Mouse (Mus musculus): Measurements from ENCODE around the gene Polh. TPM values are rescaled to one million over a fixed set of nuclear protein-coding genes. Genes with fewer than 3 reads are reported as not detected.
A peak's percentile ranks its signal among the peaks of the same experiment; 100 is the strongest.

Gene Polh
- total and polyA plus RNA-seq, 3 experiments = 22.2 to 30.8 TPM; not detected in 1

GRCm38 (mm10) chr17:46162951-46163421 lies 39.5 kb downstream of the Polh start (continued):
- TF ChIP-seq TAL1 (IDR thresholded peaks at IDR 0.05; ENCODE audit: low read length) (no peak), UBTF (IDR thresholded peaks at IDR 0.05; ENCODE audit: borderline replicate concordance, insufficient read depth, low read depth, low read length) (no peak), POLR2A (IDR thresholded peaks at IDR 0.05; ENCODE audit: control insufficient read depth in 1 of 2, insufficient read depth in 1 of 2, low read depth in 1 of 2, low read length in 2 of 2, poor library complexity in 1 of 2) (no peak), KAT2A (conservative IDR thresholded peaks at IDR 0.05; ENCODE audit: low read depth, low read length) (peak; percentile 7; the same call in 1 of the 2 replicates), CHD2 (IDR thresholded peaks at IDR 0.05; ENCODE audit: low read length) (no peak), MXI1 (IDR thresholded peaks at IDR 0.05; ENCODE audit: low read depth, low read length) (peak; percentile 29; the same call in 1 of the 2 replicates), EP300 (IDR thresholded peaks at IDR 0.05; ENCODE audit: low read depth in 1 of 2, low read length in 2 of 2) (peak in 1 of 2 experiments; percentile 62; a peak in 3 of 4 replicates), NELFE (IDR thresholded peaks at IDR 0.05; ENCODE audit: low read depth, low read length) (no peak), JUND (IDR thresholded peaks at IDR 0.05; ENCODE audit: low read depth, low read length) (no peak), MAX (IDR thresholded peaks at IDR 0.05; ENCODE audit: low read length) (peak; percentile 50; the same call in 1 of the 2 replicates), USF1 (IDR thresholded peaks at IDR 0.05; ENCODE audit: low read depth, low read length) (no peak), USF2 (IDR thresholded peaks at IDR 0.05; ENCODE audit: borderline replicate concordance in 1 of 2, insufficient read depth in 1 of 2, low read depth in 1 of 2, low read length in 2 of 2) (no peak), MAZ (IDR thresholded peaks at IDR 0.05; ENCODE audit: low read depth, low read length) (peak; percentile 59; the same call in 1 of the 2 replicates), ETS1 (IDR thresholded peaks at IDR 0.05; ENCODE audit: low read depth, low read length) (peak; percentile 98)

- Histone ChIP-seq H3K4me3 (ENCODE audit: control insufficient read depth in 1 of 2, insufficient read depth in 1 of 2, low read depth in 2 of 2, low read length in 2 of 2) (peak overlapping the region; percentile 44 to 84), H3K27me3 (ENCODE audit: control insufficient read depth in 1 of 2, insufficient read depth in 2 of 2, low read length in 2 of 2) (no peaks in the 10 kb centered on the region), H3K9ac (ENCODE audit: control insufficient read depth, low read depth, low read length, poor library complexity, severe bottlenecking) (peak overlapping the region; percentile 57), H3K36me3 (ENCODE audit: control insufficient read depth in 1 of 2, insufficient read depth in 2 of 2, low read length in 2 of 2) (peaks cover 0 to 20% of the 10 kb centered on the region in 2 experiments; a peak in 3 of 4 replicates), H3K79me2 (ENCODE audit: control insufficient read depth, insufficient read depth, low read length, poor library complexity) (peaks cover 9% of the 10 kb centered on the region), H3K9me3 (replicated peaks; ENCODE audit: insufficient read depth, low read length) (no peaks in the 10 kb centered on the region), H3K27ac (ENCODE audit: control insufficient read depth, low read depth, low read length) (peak overlapping the region; percentile 76), H3K4me1 (ENCODE audit: control insufficient read depth in 1 of 2, insufficient read depth in 2 of 2, low read length in 2 of 2) (peaks cover 18 to 30% of the 10 kb centered on the region in 2 experiments; a peak in 3 of 4 replicates)
- DNase-seq (ENCODE audit: low read depth, low spot score) = no peak
- TF ChIP-seq E2F4 (IDR thresholded peaks at IDR 0.05; ENCODE audit: borderline replicate concordance, low read depth, low read length) (no peak), ZKSCAN1 (IDR thresholded peaks at IDR 0.05; ENCODE audit: low read depth, low read length) (no peak), POLR2AphosphoS5 (IDR thresholded peaks at IDR 0.05; ENCODE audit: borderline replicate concordance, low read depth, low read length) (no peak), MYB (IDR thresholded peaks at IDR 0.05; ENCODE audit: low read depth, low read length) (no peak), ZNF384 (IDR thresholded peaks at IDR 0.05; ENCODE audit: low read depth, low read length) (no peak), POLR2A (IDR thresholded peaks at IDR 0.05; ENCODE audit: control insufficient read depth in 1 of 2, insufficient read depth in 1 of 2, low read depth in 1 of 2, low read length in 2 of 2, poor library complexity in 1 of 2) (no peak), UBTF (IDR thresholded peaks at IDR 0.05; ENCODE audit: borderline replicate concordance, insufficient read depth, low read depth, low read length) (no peak), SIN3A (IDR thresholded peaks at IDR 0.05; ENCODE audit: low read length) (no peak), CHD2 (IDR thresholded peaks at IDR 0.05; ENCODE audit: low read length) (no peak)
Measured at GRCm38 (mm10) chr17:46162551-46162950, 39.9 kb downstream of the Polh start.
